Mouse (Mus musculus): ENCODE results near the gene Psmd6. TPM values are rescaled to one million over a fixed set of nuclear protein-coding genes. Genes with fewer than 3 reads are reported as not detected.

Gene Psmd6
- total and polyA plus RNA-seq, 3 experiments, result 129 to 307 (median 244) TPM

- Histone ChIP-seq H3K79me2 (replicated peaks; ENCODE audit: control insufficient read depth, extremely low read depth, insufficient read depth, poor library complexity, severe bottlenecking) (no peaks in the 10 kb centered on the region), H3K9ac (ENCODE audit: insufficient read depth, low read depth) (no peak overlapping the region), H3K4me1 (ENCODE audit: control insufficient read depth in 1 of 2, insufficient read depth in 2 of 2) (peaks cover 0 to under 1% of the 10 kb centered on the region in 2 experiments; a peak in 1 of 4 replicates), H3K36me3 (replicated peaks in 1 of 2; ENCODE audit: control insufficient read depth in 1 of 2, insufficient read depth in 1 of 2, low read length in 1 of 2) (peaks cover 0 to 26% of the 10 kb centered on the region in 2 experiments), H3K27me3 (replicated peaks) (no peaks in the 10 kb centered on the region), H3K9me3 (replicated peaks; ENCODE audit: low read length) (peaks cover 13% of the 10 kb centered on the region), H3K27ac (ENCODE audit: insufficient read depth, low read depth) (no peak overlapping the region), H3K4me2 (ENCODE audit: insufficient read depth, low read depth, poor library complexity, severe bottlenecking) (no peak overlapping the region), H3K4me3 (replicated peaks in 1 of 3; ENCODE audit: low read depth in 2 of 3, low read length in 2 of 3, poor library complexity in 1 of 3) (no peak overlapping the region)
- dilution Hi-C loops (cut with MboI; ENCODE audit: extremely low pct_ligation_motif_present, extremely low pct_unique_long_range_greater_than_20kb, low sequenced_read_pairs) (no loop called here), in situ Hi-C loops (cut with MboI; ENCODE audit: low pct_ligation_motif_present, low pct_unique_long_range_greater_than_20kb, low sequenced_read_pairs) (no loop called here)
- no peak for TF ChIP-seq ETS1 (conservative IDR thresholded peaks at IDR 0.05; ENCODE audit: low read depth, low read length)
- DNase-seq (ENCODE audit: extremely low read depth), result no peak
Measured at GRCm38 (mm10) chr14:14080604-14081194, 40.1 kb downstream of the Psmd6 start.

DNA sequence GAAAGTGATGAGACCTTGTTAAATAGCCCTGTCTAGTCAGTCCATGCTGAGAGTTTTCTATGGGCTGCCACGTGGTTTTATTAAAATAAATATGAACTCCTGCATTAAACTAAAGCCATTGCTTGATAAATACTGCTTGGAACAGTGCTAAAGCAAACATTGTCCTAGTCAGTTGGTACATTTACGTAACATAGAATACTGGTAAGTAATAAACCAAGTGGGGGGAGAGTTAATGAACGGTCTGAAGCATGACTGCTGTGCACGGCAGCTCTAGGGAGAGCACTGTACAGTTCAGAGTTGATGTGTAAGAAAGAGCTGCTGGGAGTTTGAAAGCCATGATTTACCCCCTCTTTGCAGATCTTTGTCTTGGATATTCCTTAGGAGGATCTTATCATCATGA, 49.3 kb downstream of the Psmd6 start:
- in situ Hi-C loops (cut with MboI; ENCODE audit: low pct_ligation_motif_present, low pct_unique_long_range_greater_than_20kb, low sequenced_read_pairs) (no loop called here), dilution Hi-C loops (cut with MboI; ENCODE audit: extremely low pct_ligation_motif_present, extremely low pct_unique_long_range_greater_than_20kb, low sequenced_read_pairs) (no loop called here)
- H3K4me1 ChIP-seq (ENCODE audit: control insufficient read depth in 1 of 2, insufficient read depth in 2 of 2), result peaks cover 4 to 24% of the 10 kb centered on the region in 2 experiments; a peak in 3 of 4 replicates
- no peak overlapping the region for H3K9ac ChIP-seq (ENCODE audit: insufficient read depth, low read depth)
- no peak overlapping the region for H3K4me2 ChIP-seq (ENCODE audit: insufficient read depth, low read depth, poor library complexity, severe bottlenecking)
- DNase-seq (ENCODE audit: extremely low read depth), result no peak
- H3K27ac ChIP-seq (ENCODE audit: insufficient read depth, low read depth), result no peak overlapping the region
- no peaks in the 10 kb centered on the region for H3K27me3 ChIP-seq (replicated peaks)
- no peak overlapping the region for H3K4me3 ChIP-seq (replicated peaks in 1 of 3; ENCODE audit: low read depth in 2 of 3, low read length in 2 of 3, poor library complexity in 1 of 3)
- no peak for TF ChIP-seq JUND (conservative IDR thresholded peaks at IDR 0.05; ENCODE audit: low read depth, low read length)
- TF ChIP-seq MXI1 (IDR thresholded peaks at IDR 0.05; ENCODE audit: low read depth, low read length), result no peak
- TF ChIP-seq USF2 (conservative IDR thresholded peaks at IDR 0.05; ENCODE audit: low read depth, low read length), result no peak
- no peak for TF ChIP-seq ZKSCAN1 (IDR thresholded peaks at IDR 0.05; ENCODE audit: borderline replicate concordance, low read depth, low read length)
- no peak for TF ChIP-seq POLR2A (IDR thresholded peaks at IDR 0.05; ENCODE audit: low read depth, low read length)
- no peak for TF ChIP-seq MAZ (IDR thresholded peaks at IDR 0.05; ENCODE audit: low read depth, low read length)
- TF ChIP-seq ZC3H11A (IDR thresholded peaks at IDR 0.05; ENCODE audit: low read depth, low read length), result no peak
- no peak for TF ChIP-seq CHD1 (IDR thresholded peaks at IDR 0.05; ENCODE audit: low read depth, low read length)
- no peak for TF ChIP-seq SIN3A (IDR thresholded peaks at IDR 0.05; ENCODE audit: low read length)
- no peak for TF ChIP-seq ZMIZ1 (IDR thresholded peaks at IDR 0.05; ENCODE audit: low read depth, low read length)
- no peak for TF ChIP-seq TBP (conservative IDR thresholded peaks at IDR 0.05; ENCODE audit: low read depth, low read length)
- no peak for TF ChIP-seq JUN (IDR thresholded peaks at IDR 0.05; ENCODE audit: insufficient read depth, low read depth, low read length)
- no peak for TF ChIP-seq RCOR1 (conservative IDR thresholded peaks at IDR 0.05; ENCODE audit: low read depth, low read length)
- TF ChIP-seq NELFE (IDR thresholded peaks at IDR 0.05; ENCODE audit: low read depth, low read length), result no peak
- no peak for TF ChIP-seq NRF1 (IDR thresholded peaks at IDR 0.05; ENCODE audit: low read depth, low read length)
- TF ChIP-seq CTCF (conservative IDR thresholded peaks at IDR 0.05 in 1 of 2, IDR thresholded peaks at IDR 0.05 in 1 of 2; ENCODE audit: low read depth in 2 of 2, low read length in 2 of 2), result no peak
- TF ChIP-seq CHD2 (IDR thresholded peaks at IDR 0.05; ENCODE audit: low read length), result no peak
- H3K36me3 ChIP-seq (replicated peaks in 1 of 2; ENCODE audit: control insufficient read depth in 1 of 2, insufficient read depth in 1 of 2, low read length in 1 of 2), result peaks cover 0 to 24% of the 10 kb centered on the region in 2 experiments
- no peaks in the 10 kb centered on the region for H3K9me3 ChIP-seq (replicated peaks; ENCODE audit: low read length)
- no peaks in the 10 kb centered on the region for H3K79me2 ChIP-seq (replicated peaks; ENCODE audit: control insufficient read depth, extremely low read depth, insufficient read depth, poor library complexity, severe bottlenecking)
